Mouse (Mus musculus): ENCODE data around the gene Myom1. TPM values are rescaled to one million over a fixed set of nuclear protein-coding genes. Genes with fewer than 3 reads are reported as not detected.
A peak's percentile ranks its signal among the peaks of the same experiment; 100 is the strongest.

Myom1 gene
- polyA plus RNA-seq, 1 experiment from 2014 or later, result 10.9 TPM

- Histone ChIP-seq H3K4me1 (peaks cover 27% of the 10 kb centered on the region), H3K4me2 (no peak overlapping the region), H3K9ac (no peak overlapping the region), H3K27me3 (no peaks in the 10 kb centered on the region), H3K36me3 (no peaks in the 10 kb centered on the region), H3K9me3 (no peaks in the 10 kb centered on the region), H3K27ac (no peak overlapping the region), H3K4me3 (no peak overlapping the region)
- 92% methylated on average over 10 of the region's 10 CpGs for WGBS
- ATAC-seq (ENCODE audit: borderline replicate concordance, extremely low read depth, low FRiP score, low TSS enrichment), result no peak
These were observed 1.9 kb downstream of the Myom1 start for GRCm38 (mm10) chr17:71004186-71004960.

- no peak for ATAC-seq (ENCODE audit: borderline replicate concordance, extremely low read depth, low FRiP score, low TSS enrichment)
- Histone ChIP-seq H3K4me2 (no peak overlapping the region), H3K9ac (no peak overlapping the region), H3K27ac (no peak overlapping the region), H3K4me1 (peaks cover 14% of the 10 kb centered on the region), H3K27me3 (no peaks in the 10 kb centered on the region), H3K36me3 (no peaks in the 10 kb centered on the region), H3K9me3 (no peaks in the 10 kb centered on the region), H3K4me3 (no peak overlapping the region)
- 74% methylated on average over 5 of the region's 5 CpGs for WGBS
These were observed 4.5 kb downstream of the Myom1 start for GRCm38 (mm10) chr17:71006976-71007375.

GRCm38 (mm10) chr17:71008676-71009075, 6.2 kb downstream of the Myom1 start:
- no peak overlapping the region for H3K4me3 ChIP-seq
- no peak overlapping the region for H3K27ac ChIP-seq
- H3K9me3 ChIP-seq, result no peaks in the 10 kb centered on the region
- no peak overlapping the region for H3K9ac ChIP-seq
- H3K36me3 ChIP-seq, result no peaks in the 10 kb centered on the region
- 71% methylated on average over 3 of the region's 3 CpGs for WGBS
- H3K4me2 ChIP-seq, result no peak overlapping the region
- no peak for ATAC-seq (ENCODE audit: borderline replicate concordance, extremely low read depth, low FRiP score, low TSS enrichment)
- H3K4me1 ChIP-seq, result peaks cover 6% of the 10 kb centered on the region; the same call in 1 of the 2 replicates
- no peaks in the 10 kb centered on the region for H3K27me3 ChIP-seq

- Histone ChIP-seq H3K27me3 (no peaks in the 10 kb centered on the region), H3K9me3 (no peaks in the 10 kb centered on the region), H3K4me1 (peaks cover 4% of the 10 kb centered on the region; the same call in 1 of the 2 replicates), H3K9ac (no peak overlapping the region), H3K27ac (no peak overlapping the region), H3K4me2 (no peak overlapping the region), H3K36me3 (no peaks in the 10 kb centered on the region), H3K4me3 (no peak overlapping the region)
- ATAC-seq (ENCODE audit: borderline replicate concordance, extremely low read depth, low FRiP score, low TSS enrichment), result no peak
- WGBS, result 44% methylated on average over 1 of the region's 1 CpGs
These were observed 7.3 kb downstream of the Myom1 start for GRCm38 (mm10) chr17:71009751-71010150.

GRCm38 (mm10) chr17:71010646-71011242, 8.3 kb downstream of the Myom1 start:
- Histone ChIP-seq H3K9ac (no peak overlapping the region), H3K4me3 (no peak overlapping the region), H3K27ac (no peak overlapping the region), H3K36me3 (no peaks in the 10 kb centered on the region), H3K27me3 (no peaks in the 10 kb centered on the region), H3K9me3 (no peaks in the 10 kb centered on the region), H3K4me1 (peaks cover 4% of the 10 kb centered on the region; the same call in 1 of the 2 replicates), H3K4me2 (no peak overlapping the region)
- peak; percentile 52; the same call in 1 of the 2 replicates for ATAC-seq (ENCODE audit: borderline replicate concordance, extremely low read depth, low FRiP score, low TSS enrichment)
- WGBS, result 60% methylated on average over 7 of the region's 7 CpGs

- Histone ChIP-seq H3K9me3 (no peaks in the 10 kb centered on the region), H3K27ac (no peak overlapping the region), H3K4me2 (no peak overlapping the region), H3K4me3 (no peak overlapping the region), H3K36me3 (no peaks in the 10 kb centered on the region), H3K27me3 (no peaks in the 10 kb centered on the region), H3K9ac (no peak overlapping the region), H3K4me1 (peaks cover 4% of the 10 kb centered on the region; the same call in 1 of the 2 replicates)
- 80% methylated on average over 9 of the region's 9 CpGs for WGBS
- no peak for ATAC-seq (ENCODE audit: borderline replicate concordance, extremely low read depth, low FRiP score, low TSS enrichment)
These were observed 9.7 kb downstream of the Myom1 start for GRCm38 (mm10) chr17:71011931-71012662.

GRCm38 (mm10) chr17:71013105-71013504, 10.7 kb downstream of the Myom1 start:
- no peak overlapping the region for H3K4me2 ChIP-seq
- 56% methylated on average over 6 of the region's 6 CpGs for whole genome bisulfite sequencing
- ATAC-seq (ENCODE audit: borderline replicate concordance, extremely low read depth, low FRiP score, low TSS enrichment), result no peak
- H3K4me1 ChIP-seq, result peaks cover 4% of the 10 kb centered on the region; the same call in 1 of the 2 replicates
- H3K9me3 ChIP-seq, result no peaks in the 10 kb centered on the region
- H3K9ac ChIP-seq, result no peak overlapping the region
- no peak overlapping the region for H3K4me3 ChIP-seq
- H3K27ac ChIP-seq, result no peak overlapping the region
- H3K27me3 ChIP-seq, result no peaks in the 10 kb centered on the region
- no peaks in the 10 kb centered on the region for H3K36me3 ChIP-seq

GRCm38 (mm10) chr17:71014911-71015310, 12.5 kb downstream of the Myom1 start:
- no peaks in the 10 kb centered on the region for H3K9me3 ChIP-seq
- H3K4me1 ChIP-seq, result peaks cover 11% of the 10 kb centered on the region; the same call in 1 of the 2 replicates
- no peak overlapping the region for H3K4me2 ChIP-seq
- H3K27me3 ChIP-seq, result no peaks in the 10 kb centered on the region
- no peak overlapping the region for H3K9ac ChIP-seq
- H3K36me3 ChIP-seq, result no peaks in the 10 kb centered on the region
- no peak for ATAC-seq (ENCODE audit: borderline replicate concordance, extremely low read depth, low FRiP score, low TSS enrichment)
- no peak overlapping the region for H3K27ac ChIP-seq
- H3K4me3 ChIP-seq, result no peak overlapping the region
- WGBS, result 62% methylated on average over 5 of the region's 5 CpGs

- Histone ChIP-seq H3K4me3 (no peak overlapping the region), H3K36me3 (no peaks in the 10 kb centered on the region), H3K4me2 (no peak overlapping the region), H3K27me3 (no peaks in the 10 kb centered on the region), H3K27ac (no peak overlapping the region), H3K9ac (no peak overlapping the region), H3K9me3 (no peaks in the 10 kb centered on the region), H3K4me1 (peaks cover 11% of the 10 kb centered on the region; the same call in 1 of the 2 replicates)
- peak; percentile 31 for ATAC-seq (ENCODE audit: borderline replicate concordance, extremely low read depth, low FRiP score, low TSS enrichment)
- WGBS, result 93% methylated on average over 4 of the region's 4 CpGs
These were observed 15.1 kb downstream of the Myom1 start for GRCm38 (mm10) chr17:71017457-71017998.

GRCm38 (mm10) chr17:71018151-71018550, 15.7 kb downstream of the Myom1 start:
- Histone ChIP-seq H3K9ac (no peak overlapping the region), H3K27ac (no peak overlapping the region), H3K4me1 (peaks cover 11% of the 10 kb centered on the region; the same call in 1 of the 2 replicates), H3K4me2 (no peak overlapping the region), H3K4me3 (no peak overlapping the region), H3K9me3 (no peaks in the 10 kb centered on the region), H3K27me3 (no peaks in the 10 kb centered on the region), H3K36me3 (no peaks in the 10 kb centered on the region)
- WGBS, result 96% methylated on average over 3 of the region's 3 CpGs
- ATAC-seq (ENCODE audit: borderline replicate concordance, extremely low read depth, low FRiP score, low TSS enrichment), result no peak

GRCm38 (mm10) chr17:71018616-71019308, 16.3 kb downstream of the Myom1 start:
- Histone ChIP-seq H3K9me3 (no peaks in the 10 kb centered on the region), H3K4me1 (peaks cover 7% of the 10 kb centered on the region; the same call in 1 of the 2 replicates), H3K4me2 (no peak overlapping the region), H3K27ac (no peak overlapping the region), H3K36me3 (no peaks in the 10 kb centered on the region), H3K4me3 (no peak overlapping the region), H3K27me3 (no peaks in the 10 kb centered on the region), H3K9ac (no peak overlapping the region)
- 83% methylated on average over 15 of the region's 15 CpGs for WGBS
- no peak for ATAC-seq (ENCODE audit: borderline replicate concordance, extremely low read depth, low FRiP score, low TSS enrichment)
